Mouse (Mus musculus) midbrain, embryonic 12.5 days (tissue): ENCODE measurements at regions not wholly inside any gene's neighbourhood (a gene's known extent, or its start where the extent isn't known, plus 50 kb on each side); places are given as distances from the start of the nearest gene placed in this dataset.
A peak's percentile ranks its signal among the peaks of the same experiment; 100 is the strongest.
"Not testable (repeated sequence)": the region's sequence is repeated elsewhere in the genome, so short reads cannot be mapped to it uniquely, and the experiment has no call there.

Experiments used
- ATAC-seq: fragments of 200-750 bp; cut with Nextera tagmentation; 2 replicates; pipeline ENCODE4 v1.8.0; 2017; ENCODE audit warnings: low read depth, moderate TSS enrichment, moderate library complexity; ENCODE audit not compliant: low FRiP score
- H3K27ac ChIP-seq: fragments of 300-500 bp; sonication (generic); replicated peaks from 2 replicates; pipeline ENCODE4 v1.5.1; 2016; ENCODE audit warnings: mild to moderate bottlenecking
- H3K27me3 ChIP-seq: fragments of 300-500 bp; sonication (generic); 2 replicates; pipeline ENCODE4 v1.6.1; 2016; ENCODE audit warnings: mild to moderate bottlenecking
- H3K36me3 ChIP-seq: fragments of 300-500 bp; sonication (generic); 2 replicates; pipeline ENCODE4 v1.6.1; 2016
- H3K4me1 ChIP-seq: fragments of 300-500 bp; sonication (generic); 2 replicates; pipeline ENCODE4 v1.6.1; 2016
- H3K4me2 ChIP-seq: fragments of 300-500 bp; sonication (generic); replicated peaks from 2 replicates; pipeline ENCODE4 v1.6.1; 2016; ENCODE audit warnings: mild to moderate bottlenecking, moderate library complexity
- H3K4me3 ChIP-seq: fragments of 300-500 bp; sonication (generic); 2 replicates; pipeline ENCODE4 v1.5.1; 2016; ENCODE audit warnings: mild to moderate bottlenecking
- H3K9ac ChIP-seq: fragments of 300-500 bp; sonication (generic); replicated peaks from 2 replicates; pipeline ENCODE4 v1.6.1; 2016; ENCODE audit warnings: mild to moderate bottlenecking, moderate library complexity
- H3K9me3 ChIP-seq: fragments of 300-500 bp; sonication (generic); 2 replicates; pipeline ENCODE4 v1.6.1; 2016; ENCODE audit warnings: mild to moderate bottlenecking
- WGBS: fragments of 180-500 bp; shearing (Covaris S2); methylation state at CpG from one replicate; pipeline ENCODE4 v1.1.7; 2016; 5-methylcytosine and 5-hydroxymethylcytosine counted together

DNA sequence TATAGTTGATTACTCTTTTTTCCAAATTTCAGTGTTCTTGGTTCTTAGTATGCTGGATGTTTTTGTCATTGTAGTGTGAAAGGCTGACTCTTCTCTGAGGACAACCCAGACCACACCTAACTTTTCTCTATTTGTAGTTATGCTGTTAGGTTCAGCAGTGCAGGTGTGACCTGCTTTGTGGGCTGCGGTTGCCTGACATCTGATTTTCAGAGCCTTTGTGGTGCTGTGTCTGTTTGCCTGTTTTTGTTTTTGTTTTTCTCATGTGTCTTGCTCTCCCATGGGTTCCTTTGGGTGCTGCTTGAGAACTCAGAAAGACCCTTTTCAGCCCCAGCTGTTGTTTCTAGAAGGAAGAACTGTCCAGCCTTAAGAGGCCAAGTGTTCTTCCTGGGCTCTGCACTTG is 52.0 kb upstream of the Trpm1 start:
- Histone ChIP-seq H3K4me2 (no peak overlapping the region), H3K4me3 (no peak overlapping the region), H3K27me3 (no peaks in the 10 kb centered on the region), H3K9me3 (no peaks in the 10 kb centered on the region), H3K9ac (no peak overlapping the region), H3K36me3 (no peaks in the 10 kb centered on the region), H3K27ac (no peak overlapping the region), H3K4me1 (no peaks in the 10 kb centered on the region)
- ATAC-seq = no peak
- 91% methylated on average over 1 of the region's 1 CpGs for WGBS

DNA sequence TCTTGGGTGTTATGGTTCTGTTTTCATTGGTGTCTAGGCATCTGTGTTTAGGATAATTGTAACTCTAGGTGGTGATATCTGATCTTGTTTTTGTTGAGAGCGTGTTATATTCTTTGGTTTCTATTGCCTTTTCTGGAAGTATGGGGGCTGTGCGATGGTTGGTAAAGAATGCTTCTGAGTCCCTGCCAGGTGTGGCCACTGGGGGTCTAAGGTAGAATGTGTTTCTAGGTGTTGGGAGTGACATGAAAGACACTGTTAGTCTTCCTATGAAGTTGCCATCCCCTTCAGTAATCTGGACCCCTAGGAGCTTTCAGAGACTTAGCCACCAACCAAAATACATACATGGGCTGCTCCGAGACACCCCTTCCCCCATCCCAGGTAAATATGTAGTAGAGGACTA is 54.0 kb upstream of the Trpm1 start:
- no peak overlapping the region for H3K9ac ChIP-seq
- WGBS = 83% methylated on average over 3 of the region's 3 CpGs

DNA sequence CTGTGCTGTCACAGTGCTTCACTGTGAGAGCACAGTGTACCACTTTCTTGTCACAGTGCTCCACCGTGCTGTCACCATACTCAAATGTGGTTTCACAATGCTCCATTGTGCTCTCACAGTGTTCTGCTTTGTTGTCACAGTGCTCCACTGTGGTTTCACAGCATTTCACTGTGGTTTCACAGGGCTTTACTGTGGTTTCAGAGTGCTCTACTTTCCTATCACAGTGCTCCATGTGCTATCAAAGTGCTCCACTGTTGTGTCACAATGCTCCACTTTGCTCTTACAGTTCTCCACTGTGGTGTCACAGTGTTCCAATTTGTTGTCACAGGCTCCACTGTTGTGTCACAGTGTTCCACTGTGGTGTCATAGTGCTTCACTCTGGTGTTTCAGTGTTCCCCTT is 63.6 kb upstream of the Trpm1 start:
- H3K36me3 ChIP-seq = no peaks in the 10 kb centered on the region
- ATAC-seq = no peak
- no peak overlapping the region for H3K27ac ChIP-seq
- no peaks in the 10 kb centered on the region for H3K9me3 ChIP-seq
- H3K4me3 ChIP-seq = no peak overlapping the region
- no peaks in the 10 kb centered on the region for H3K4me1 ChIP-seq
- 82% methylated on average over 1 of the region's 1 CpGs for WGBS
- no peak overlapping the region for H3K4me2 ChIP-seq
- H3K9ac ChIP-seq = no peak overlapping the region
- H3K27me3 ChIP-seq = no peaks in the 10 kb centered on the region

More for the DNA sequence above, 54.0 kb upstream of the Trpm1 start:
- Histone ChIP-seq H3K27me3 (no peaks in the 10 kb centered on the region), H3K4me3 (no peak overlapping the region), H3K4me2 (no peak overlapping the region), H3K9me3 (no peaks in the 10 kb centered on the region), H3K36me3 (no peaks in the 10 kb centered on the region), H3K4me1 (no peaks in the 10 kb centered on the region), H3K27ac (no peak overlapping the region)
- no peak for ATAC-seq

DNA sequence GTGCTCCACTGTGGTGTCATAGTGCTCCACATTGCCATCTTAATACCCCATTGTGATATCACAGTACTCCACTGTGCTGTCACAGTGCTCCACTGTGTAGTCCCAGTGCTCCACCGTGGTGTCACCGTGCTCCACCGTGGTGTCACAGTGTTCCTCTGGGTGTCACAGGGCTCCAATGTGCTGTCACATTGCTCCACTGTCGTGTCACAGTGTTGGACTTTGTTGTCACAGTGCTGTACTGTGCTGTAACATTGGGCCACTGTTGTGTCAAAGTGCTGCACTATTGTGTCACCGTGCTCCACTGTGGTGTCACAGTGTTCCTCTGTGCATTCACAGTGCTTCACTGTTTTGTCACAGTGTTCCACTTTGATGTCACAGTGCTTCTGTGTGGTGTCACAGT is 64.6 kb upstream of the Trpm1 start:
- Histone ChIP-seq H3K4me2 (no peak overlapping the region), H3K9me3 (no peaks in the 10 kb centered on the region), H3K9ac (no peak overlapping the region), H3K27ac (no peak overlapping the region), H3K4me3 (no peak overlapping the region), H3K4me1 (no peaks in the 10 kb centered on the region), H3K27me3 (no peaks in the 10 kb centered on the region), H3K36me3 (no peaks in the 10 kb centered on the region)
- WGBS = 84% methylated on average over 5 of the region's 5 CpGs
- 0 out of 2 replicates have a peak, but pooled peaks have one; percentile 16 for ATAC-seq

DNA sequence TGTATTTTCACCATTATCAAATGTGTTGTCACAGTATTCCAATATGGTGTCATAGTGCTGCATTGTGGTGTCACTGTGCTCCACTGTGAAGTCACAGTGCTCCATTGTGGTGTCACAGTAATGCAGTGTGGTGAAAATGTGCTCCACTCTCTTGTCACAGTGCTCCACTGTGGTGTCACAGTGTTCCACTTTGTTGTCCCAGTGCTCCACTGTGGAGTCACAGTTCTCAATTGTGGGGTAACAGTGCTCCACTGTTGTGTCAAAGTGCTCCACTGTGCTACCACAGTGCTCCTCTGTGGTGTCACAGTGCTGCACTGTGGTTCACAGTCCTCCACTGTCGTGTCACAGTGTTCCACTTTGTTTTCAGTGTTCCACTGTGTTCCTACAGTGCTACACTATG is 69.7 kb upstream of the Trpm1 start:
- WGBS = 63% methylated on average over 1 of the region's 1 CpGs
- H3K9me3 ChIP-seq, H3K27ac ChIP-seq, H3K4me1 ChIP-seq, H3K27me3 ChIP-seq, H3K36me3 ChIP-seq, H3K4me3 ChIP-seq, H3K9ac ChIP-seq, H3K4me2 ChIP-seq, ATAC-seq: not testable (repeated sequence)

DNA sequence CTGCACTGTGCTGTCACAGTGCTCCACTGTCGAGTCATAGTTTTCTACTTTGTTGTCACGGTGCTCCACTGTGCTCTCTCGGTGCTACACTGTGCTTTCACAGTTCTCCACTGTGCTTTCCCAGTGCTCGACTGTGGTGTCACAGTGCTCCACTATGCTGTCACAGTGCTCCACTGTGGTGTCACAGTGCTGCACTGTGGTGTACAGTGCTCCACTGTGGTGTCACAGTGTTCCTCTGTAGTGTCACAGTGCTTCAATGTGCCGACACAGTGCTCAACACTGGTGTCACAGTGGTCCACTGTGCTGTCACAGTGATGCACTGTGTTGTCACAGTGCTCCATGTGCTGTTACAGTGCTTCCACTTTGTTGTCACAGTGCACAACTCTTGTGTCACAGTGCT is 71.0 kb upstream of the Trpm1 start:
- H3K27ac ChIP-seq = no peak overlapping the region
- no peaks in the 10 kb centered on the region for H3K36me3 ChIP-seq
- H3K9ac ChIP-seq = no peak overlapping the region
- H3K4me1 ChIP-seq = no peaks in the 10 kb centered on the region
- H3K4me2 ChIP-seq = no peak overlapping the region
- ATAC-seq = no peak
- no peaks in the 10 kb centered on the region for H3K27me3 ChIP-seq
- WGBS = 84% methylated on average over 5 of the region's 5 CpGs
- no peaks in the 10 kb centered on the region for H3K9me3 ChIP-seq
- H3K4me3 ChIP-seq = no peak overlapping the region

DNA sequence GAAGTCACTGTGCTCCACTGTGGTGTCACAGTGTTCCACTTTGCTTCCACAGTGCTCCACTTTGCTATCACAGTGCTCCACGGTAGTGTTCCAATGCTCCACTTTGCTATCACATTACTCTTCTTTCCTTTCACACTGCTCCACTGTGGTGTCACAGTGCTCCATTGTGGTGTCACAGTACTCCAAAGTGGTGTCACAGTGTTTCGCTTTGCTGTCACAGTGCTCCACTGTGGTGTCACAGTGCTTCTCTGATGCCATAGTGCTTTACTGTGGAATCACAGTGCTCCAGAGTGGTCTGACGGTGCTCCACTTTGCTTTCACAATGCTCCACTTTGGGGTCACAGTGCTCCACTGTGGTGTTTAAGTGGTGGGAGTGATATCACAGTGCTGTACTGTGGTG is 71.4 kb upstream of the Trpm1 start:
- no peak for ATAC-seq
- H3K9ac ChIP-seq = no peak overlapping the region
- no peak overlapping the region for H3K4me2 ChIP-seq
- H3K27me3 ChIP-seq = no peaks in the 10 kb centered on the region
- no peak overlapping the region for H3K4me3 ChIP-seq
- H3K4me1 ChIP-seq = no peaks in the 10 kb centered on the region
- WGBS = 91% methylated on average over 3 of the region's 3 CpGs
- no peaks in the 10 kb centered on the region for H3K36me3 ChIP-seq
- no peaks in the 10 kb centered on the region for H3K9me3 ChIP-seq
- H3K27ac ChIP-seq = no peak overlapping the region

DNA sequence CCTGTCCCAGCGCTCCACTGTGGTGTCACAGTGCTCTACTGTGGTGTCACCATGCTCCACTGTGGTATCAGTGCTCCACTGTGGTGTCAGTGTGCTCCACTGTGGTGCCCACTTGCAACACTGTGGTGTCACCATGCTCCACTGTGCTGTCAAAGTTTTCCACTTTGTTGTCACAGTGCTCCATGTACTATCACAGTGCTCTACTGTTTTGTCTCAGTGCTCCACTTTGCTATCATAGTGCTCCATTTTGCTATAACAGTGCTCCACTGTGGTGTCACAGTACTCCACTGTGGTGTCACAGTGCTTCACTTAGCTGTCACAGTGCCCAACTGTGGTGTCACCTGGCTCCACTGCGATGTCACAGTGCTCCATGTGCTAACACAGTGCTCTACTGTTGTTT is 72.0 kb upstream of the Trpm1 start:
- no peak for ATAC-seq
- Histone ChIP-seq H3K4me3 (no peak overlapping the region), H3K4me1 (no peaks in the 10 kb centered on the region), H3K4me2 (no peak overlapping the region), H3K27me3 (no peaks in the 10 kb centered on the region), H3K27ac (no peak overlapping the region), H3K36me3 (no peaks in the 10 kb centered on the region), H3K9ac (no peak overlapping the region), H3K9me3 (no peaks in the 10 kb centered on the region)
- 58% methylated on average over 2 of the region's 2 CpGs for WGBS

DNA sequence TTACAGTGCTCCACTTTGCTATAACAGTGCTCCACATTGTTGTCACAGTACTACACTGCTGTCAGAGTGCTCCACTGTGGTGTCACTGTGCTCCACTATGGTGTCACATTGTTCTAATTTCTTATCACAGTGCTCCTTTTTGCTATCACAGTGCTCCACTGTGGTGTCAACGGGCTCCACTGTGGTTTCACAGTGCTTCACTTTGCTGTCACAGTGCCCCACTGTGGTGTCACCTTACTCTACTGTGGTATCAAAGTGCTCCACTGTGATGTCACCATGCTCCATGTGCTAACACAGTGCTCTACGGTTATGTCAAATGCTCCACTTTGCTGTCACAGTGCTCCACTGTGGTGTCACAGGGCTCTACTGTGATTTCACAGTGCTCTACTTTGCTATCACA is 72.6 kb upstream of the Trpm1 start:
- 84% methylated on average over 2 of the region's 2 CpGs for WGBS
- no peaks in the 10 kb centered on the region for H3K36me3 ChIP-seq
- no peak overlapping the region for H3K27ac ChIP-seq
- no peaks in the 10 kb centered on the region for H3K4me1 ChIP-seq
- H3K9ac ChIP-seq = no peak overlapping the region
- H3K4me3 ChIP-seq = no peak overlapping the region
- H3K27me3 ChIP-seq = no peaks in the 10 kb centered on the region
- no peak overlapping the region for H3K4me2 ChIP-seq
- H3K9me3 ChIP-seq = no peaks in the 10 kb centered on the region
- no peak for ATAC-seq

DNA sequence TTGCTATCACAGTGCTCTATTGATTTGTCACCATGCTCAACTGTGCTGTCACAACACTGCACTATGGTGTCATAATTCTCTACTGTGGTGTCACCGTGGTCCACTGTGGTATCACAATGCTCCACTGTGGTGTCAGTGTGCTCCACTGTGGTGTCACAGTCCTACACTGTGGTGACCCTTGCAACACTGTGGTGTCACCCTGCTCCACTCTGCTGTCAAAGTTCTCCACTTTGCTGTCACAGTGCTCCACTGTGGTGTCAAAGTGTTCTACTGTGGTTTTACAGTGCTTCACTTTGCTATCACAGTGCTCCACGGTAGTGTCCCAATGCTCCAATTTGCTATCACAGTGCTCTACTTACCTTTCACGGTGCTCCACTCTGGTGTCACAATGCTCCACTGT is 74.3 kb upstream of the Trpm1 start:
- Histone ChIP-seq H3K27ac (no peak overlapping the region), H3K9me3 (no peaks in the 10 kb centered on the region), H3K4me3 (no peak overlapping the region), H3K4me1 (no peaks in the 10 kb centered on the region), H3K4me2 (no peak overlapping the region), H3K36me3 (no peaks in the 10 kb centered on the region), H3K9ac (no peak overlapping the region), H3K27me3 (no peaks in the 10 kb centered on the region)
- no peak for ATAC-seq
- WGBS = 93% methylated on average over 3 of the region's 3 CpGs

DNA sequence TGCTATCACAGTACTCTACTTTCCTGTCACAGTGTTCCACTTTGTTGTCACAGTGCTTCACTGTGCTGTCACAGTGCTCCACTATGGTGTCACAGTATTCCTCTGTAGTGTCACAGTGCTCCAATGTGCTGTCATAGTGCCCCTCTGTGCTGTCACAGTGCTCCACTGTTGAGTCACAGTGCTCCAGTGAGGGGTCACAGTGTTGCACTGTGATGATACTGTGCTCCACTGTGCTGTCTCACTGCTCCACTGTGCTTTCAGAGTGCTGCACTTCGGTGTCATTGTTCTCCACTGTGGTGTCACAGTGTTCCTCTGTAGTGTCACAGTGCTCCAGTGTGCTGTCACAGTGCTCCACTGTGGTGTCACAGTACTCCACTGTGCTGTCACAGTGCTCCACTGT is 75.0 kb upstream of the Trpm1 start:
- Histone ChIP-seq H3K9ac (no peak overlapping the region), H3K4me3 (no peak overlapping the region), H3K27me3 (no peaks in the 10 kb centered on the region), H3K4me1 (no peaks in the 10 kb centered on the region), H3K4me2 (no peak overlapping the region), H3K9me3 (no peaks in the 10 kb centered on the region), H3K27ac (no peak overlapping the region), H3K36me3 (no peaks in the 10 kb centered on the region)
- 71% methylated on average over 1 of the region's 1 CpGs for WGBS
- no peak for ATAC-seq

DNA sequence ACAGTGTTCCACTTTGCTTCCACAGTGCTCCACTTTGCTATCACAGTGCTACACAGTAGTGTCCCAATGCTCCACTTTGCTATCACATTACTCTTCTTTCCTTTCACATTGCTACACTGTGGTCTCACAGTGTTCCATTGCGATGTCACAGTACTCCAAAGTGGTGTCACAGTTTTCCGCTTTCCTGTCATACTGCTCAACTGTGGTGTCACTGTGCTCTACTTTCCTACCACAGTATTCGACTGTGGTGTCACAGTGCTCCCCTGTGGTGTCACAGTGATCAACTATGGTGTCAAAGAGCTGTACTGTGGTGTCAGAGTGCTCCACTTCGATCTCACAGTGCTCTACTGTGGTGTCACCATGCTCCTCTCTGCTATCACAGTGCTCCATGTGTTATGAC is 76.1 kb upstream of the Trpm1 start:
- H3K9ac ChIP-seq = no peak overlapping the region
- H3K4me3 ChIP-seq = no peak overlapping the region
- H3K36me3 ChIP-seq = no peaks in the 10 kb centered on the region
- ATAC-seq = no peak
- WGBS = 80% methylated on average over 4 of the region's 4 CpGs
- no peak overlapping the region for H3K4me2 ChIP-seq
- no peaks in the 10 kb centered on the region for H3K9me3 ChIP-seq
- H3K27ac ChIP-seq = no peak overlapping the region
- no peaks in the 10 kb centered on the region for H3K4me1 ChIP-seq
- H3K27me3 ChIP-seq = no peaks in the 10 kb centered on the region

DNA sequence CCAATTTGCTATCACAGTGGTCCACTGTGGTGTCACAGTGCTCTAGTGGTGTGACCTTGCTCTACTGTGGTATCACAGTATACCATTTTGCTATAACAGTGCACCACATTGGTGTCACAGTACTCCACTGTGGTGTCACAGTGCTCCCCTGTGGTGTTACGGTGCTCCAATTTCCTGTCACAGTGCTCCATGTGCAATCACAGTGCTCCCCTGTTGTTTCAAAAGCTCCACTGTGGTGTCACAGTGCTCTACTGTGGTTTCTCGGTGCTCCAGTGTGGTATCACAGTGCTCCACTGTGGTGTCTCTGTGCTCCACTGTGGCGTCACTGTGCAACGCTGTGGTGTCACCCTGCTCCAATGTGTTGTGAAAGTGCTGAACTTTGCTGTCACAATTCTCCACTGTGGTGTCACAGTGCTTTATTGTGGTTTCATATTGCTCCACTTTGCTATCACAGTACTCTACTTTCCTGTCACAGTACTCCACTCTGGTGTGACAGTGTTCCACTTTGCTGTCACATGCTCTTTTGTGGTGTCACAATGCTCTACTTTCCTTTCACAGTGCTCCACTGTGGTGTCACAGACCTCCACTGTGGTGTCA is 76.8 kb upstream of the Trpm1 start:
- H3K4me1 ChIP-seq = no peaks in the 10 kb centered on the region
- no peak for ATAC-seq
- no peaks in the 10 kb centered on the region for H3K36me3 ChIP-seq
- H3K4me3 ChIP-seq = no peak overlapping the region
- H3K9ac ChIP-seq = no peak overlapping the region
- no peaks in the 10 kb centered on the region for H3K9me3 ChIP-seq
- H3K27me3 ChIP-seq = no peaks in the 10 kb centered on the region
- H3K4me2 ChIP-seq = no peak overlapping the region
- no peak overlapping the region for H3K27ac ChIP-seq
- WGBS = 90% methylated on average over 4 of the region's 4 CpGs
